Mouse (Mus musculus) stomach, postnatal 0 days (tissue): ENCODE data around the gene Gmds.

ENCODE experiments used
- CTCF ChIP-seq: IDR thresholded peaks from 2 replicates; pipeline ENCODE4 v1.5.1; 2016; ENCODE audit warnings: antibody characterized with exemption, low read depth, mild to moderate bottlenecking, moderate library complexity
- EP300 ChIP-seq: optimal IDR thresholded peaks from 2 replicates; pipeline ENCODE3; 2016; ENCODE audit warnings: antibody characterized with exemption

DNA sequence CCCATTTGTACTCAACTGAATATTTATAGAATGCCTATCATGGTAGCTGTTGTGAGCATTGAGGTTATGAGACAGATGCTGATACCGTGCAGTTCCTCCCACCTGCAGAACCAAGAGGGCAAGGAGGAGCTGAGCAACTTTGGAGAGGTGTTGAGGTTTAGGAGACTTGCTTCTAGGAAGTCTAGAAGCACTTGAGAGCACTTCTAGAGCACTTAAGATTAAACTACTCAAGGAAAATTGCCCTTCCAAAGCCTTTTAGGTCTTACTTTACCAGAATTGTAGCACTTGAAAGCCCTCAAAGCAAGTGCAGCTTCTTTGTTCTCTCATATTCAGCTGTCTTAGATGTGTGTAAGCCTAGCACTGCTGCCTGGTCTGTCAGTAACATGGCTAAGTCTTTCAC, 409.2 kb downstream of the Gmds start:
- TF ChIP-seq CTCF: no peak
- TF ChIP-seq EP300: no peak
